Mouse (Mus musculus) liver, embryonic 14.5 days (tissue): ENCODE data around the gene Olfr194.

Source experiments
- CTCF ChIP-seq: IDR thresholded peaks from 2 replicates; pipeline ENCODE4 v1.5.1; 2016; ENCODE audit warnings: antibody characterized with exemption, low read depth, control low read depth
- EP300 ChIP-seq: IDR thresholded peaks from 2 replicates; pipeline ENCODE4 v1.6.1; 2016; ENCODE audit warnings: antibody characterized with exemption, low read depth

- TF ChIP-seq CTCF, result no peak
- TF ChIP-seq EP300, result no peak
Observed at GRCm38 (mm10) chr16:59146746-59147145, 25.9 kb upstream of the Olfr194 start, which contains the start of gene Olfr195.
